Mouse (Mus musculus) lung, postnatal 10 days (tissue): ENCODE results near the gene Lipt2.

Experiments
- DNase-seq: peaks from one replicate; pipeline ENCODE4 v3.0.0; 2021

Lipt2 gene

GRCm38 (mm10) chr7:100178016-100178890 lies 19.2 kb downstream of the Lipt2 start:
- DNase-seq, result peak; percentile 74

- no peak for DNase-seq
These were observed 19.8 kb downstream of the Lipt2 start for GRCm38 (mm10) chr7:100178891-100179233.

DNA sequence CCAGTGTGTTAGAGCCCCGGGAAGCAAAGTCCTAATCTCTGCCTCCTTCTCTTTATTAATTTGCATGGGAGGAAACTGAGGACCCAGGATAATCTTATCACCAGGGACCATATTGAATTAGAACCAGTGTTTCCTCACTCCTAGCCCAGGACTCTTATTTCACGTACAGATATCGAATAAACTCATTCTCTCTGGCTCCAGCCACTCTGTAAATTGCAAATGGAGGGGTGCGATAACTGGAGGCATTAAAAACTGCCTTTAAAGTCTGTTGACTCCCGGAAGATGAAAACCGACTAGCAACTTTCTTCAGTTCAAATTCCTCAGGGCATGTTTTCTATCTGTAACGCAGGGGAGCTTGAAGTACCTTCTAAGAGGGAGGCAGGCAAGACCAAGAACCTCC lies 20.3 kb downstream of the Lipt2 start:
- no peak for DNase-seq

DNA sequence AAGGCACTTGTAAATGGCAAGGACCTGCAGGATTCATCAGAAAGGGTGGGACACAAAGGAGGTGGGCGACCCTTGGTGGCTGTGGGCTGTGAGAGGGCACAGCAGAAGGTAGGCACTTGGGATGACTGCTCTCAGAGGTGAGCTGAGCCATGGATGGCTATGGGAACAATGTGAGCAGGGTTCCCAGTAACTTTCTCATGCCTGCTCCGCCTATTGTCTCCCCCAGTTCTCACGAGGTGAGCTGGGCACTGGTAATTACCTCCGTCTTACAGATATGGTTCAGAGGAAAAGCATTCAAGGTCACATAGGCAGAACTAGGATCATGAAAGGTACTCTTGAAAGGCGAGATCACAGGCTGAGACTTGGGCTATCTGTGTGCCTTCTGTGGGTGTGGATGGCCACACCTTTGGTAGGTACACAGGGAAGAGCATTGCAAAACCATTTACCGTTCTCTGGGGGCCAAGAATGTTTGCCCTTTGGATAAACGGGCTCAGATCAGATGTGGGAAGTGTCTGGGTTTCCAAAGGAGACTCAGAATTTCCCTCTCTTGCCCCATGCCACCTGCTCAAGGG lies 20.8 kb downstream of the Lipt2 start:
- DNase-seq, result no peak

- no peak for DNase-seq
These were observed 22.1 kb downstream of the Lipt2 start for GRCm38 (mm10) chr7:100181176-100181575.

- no peak for DNase-seq
These were observed 22.5 kb downstream of the Lipt2 start for GRCm38 (mm10) chr7:100181614-100182013.

- no peak for DNase-seq
These were observed 23.3 kb downstream of the Lipt2 start for GRCm38 (mm10) chr7:100182388-100182787.

DNA sequence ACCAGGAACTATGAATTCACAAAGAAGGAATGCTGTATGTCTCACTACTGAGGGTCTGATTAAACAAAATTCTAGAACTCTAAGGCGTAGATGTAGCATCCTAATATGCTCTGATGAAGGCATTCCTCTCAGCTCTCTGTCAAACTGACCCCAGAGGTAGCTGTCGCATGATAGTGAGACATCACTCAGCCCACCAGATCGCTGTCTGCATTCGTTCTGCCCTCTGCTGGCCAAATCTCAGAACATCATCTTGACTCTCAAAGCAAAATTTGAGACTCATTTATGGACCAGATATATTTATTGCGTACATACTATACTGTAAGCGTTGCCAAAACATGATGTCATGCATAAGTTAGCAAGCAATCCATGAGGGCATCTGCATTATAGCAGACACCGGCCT lies 28.5 kb downstream of the Lipt2 start:
- DNase-seq, result peak; percentile 61

DNA sequence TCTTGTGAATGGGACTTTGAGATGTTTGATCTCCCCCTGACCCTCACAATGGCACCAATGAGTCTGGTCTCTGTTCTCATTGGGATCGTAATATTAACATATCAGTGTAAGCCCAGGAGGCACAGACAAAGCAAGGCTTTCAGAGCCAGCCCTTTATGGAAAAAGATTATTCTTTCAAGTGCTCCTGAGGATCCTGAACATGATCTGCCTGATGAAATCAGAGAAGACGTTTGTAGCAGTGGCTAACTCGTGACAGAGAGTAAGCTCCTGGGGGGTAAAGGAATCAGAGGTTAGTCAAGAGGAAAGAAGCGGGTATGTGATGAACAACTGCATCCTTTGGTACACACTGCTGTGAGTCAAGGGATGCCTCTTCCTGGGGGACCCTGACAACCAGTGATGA lies 31.1 kb downstream of the Lipt2 start:
- DNase-seq, result no peak

GRCm38 (mm10) chr7:100190778-100191177 lies 31.7 kb downstream of the Lipt2 start:
- peak; percentile 83 for DNase-seq

DNA sequence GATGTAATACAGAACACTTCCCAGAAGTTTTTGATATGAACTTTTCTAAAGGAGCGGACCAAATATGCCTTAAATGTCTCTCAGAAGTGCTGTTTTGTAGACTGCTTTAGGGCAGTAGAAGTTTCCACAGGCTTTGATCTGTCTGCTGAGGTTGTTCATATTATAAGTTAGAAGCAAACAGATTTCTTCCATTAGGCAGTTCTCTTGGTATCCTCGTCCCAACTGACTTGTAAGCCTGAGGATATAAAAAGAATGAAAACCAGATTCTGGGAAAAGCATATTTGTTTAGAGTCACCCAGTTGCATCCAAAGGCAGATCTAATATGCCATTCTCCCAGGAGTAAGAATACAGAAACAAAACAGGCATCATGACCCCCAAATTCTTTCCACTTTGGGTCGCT lies 42.1 kb downstream of the Lipt2 start:
- no peak for DNase-seq

- DNase-seq, result peak; percentile 10
These were observed 44.5 kb downstream of the Lipt2 start for GRCm38 (mm10) chr7:100203616-100204015.

DNA sequence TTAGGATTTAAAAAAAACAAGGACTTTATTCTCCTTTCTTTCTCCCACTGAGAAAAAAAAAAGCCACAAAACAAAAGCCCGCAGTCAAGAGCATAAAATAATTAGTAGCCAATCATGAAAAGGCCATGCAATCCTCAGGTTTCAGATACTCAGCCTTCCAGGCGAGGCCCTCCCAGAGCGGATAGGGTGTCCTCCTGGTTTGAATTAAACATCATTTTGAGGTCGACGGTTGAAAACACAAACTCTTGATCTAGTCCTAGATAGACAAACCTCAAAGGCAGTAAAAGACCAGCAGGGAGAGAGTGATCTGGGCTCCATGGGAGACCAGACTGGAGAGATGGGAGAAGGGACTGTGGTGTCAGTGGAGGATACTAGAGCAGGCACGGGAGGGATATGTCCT lies 45.8 kb downstream of the Lipt2 start:
- DNase-seq, result no peak

DNA sequence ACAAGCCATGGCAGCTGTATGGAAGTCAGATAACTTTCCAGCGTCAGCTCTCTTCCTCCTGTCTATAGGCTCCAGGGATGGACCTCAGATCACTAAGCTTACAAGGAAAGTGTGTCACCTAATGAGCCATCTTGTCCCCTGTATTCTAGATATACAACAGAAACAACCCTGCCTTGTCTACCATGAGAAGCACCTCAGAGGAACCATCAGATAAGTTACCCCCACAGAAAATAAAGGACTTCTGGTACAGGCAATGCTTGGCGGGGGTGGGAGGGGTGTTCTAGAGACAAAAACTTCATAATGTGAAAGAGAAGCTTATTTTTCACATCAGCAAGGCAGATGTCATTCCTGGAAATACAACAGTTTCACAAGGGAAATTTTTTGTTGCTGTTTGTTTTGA lies 47.1 kb downstream of the Lipt2 start:
- DNase-seq, result no peak

GRCm38 (mm10) chr7:100207886-100208285 lies 48.8 kb downstream of the Lipt2 start:
- DNase-seq, result no peak
